Mouse (Mus musculus): ENCODE data around the gene Abl1.
"Not testable (repeated sequence)": the region's sequence is repeated elsewhere in the genome, so short reads cannot be mapped to it uniquely, and the experiment has no call there.

Abl1 gene

DNA sequence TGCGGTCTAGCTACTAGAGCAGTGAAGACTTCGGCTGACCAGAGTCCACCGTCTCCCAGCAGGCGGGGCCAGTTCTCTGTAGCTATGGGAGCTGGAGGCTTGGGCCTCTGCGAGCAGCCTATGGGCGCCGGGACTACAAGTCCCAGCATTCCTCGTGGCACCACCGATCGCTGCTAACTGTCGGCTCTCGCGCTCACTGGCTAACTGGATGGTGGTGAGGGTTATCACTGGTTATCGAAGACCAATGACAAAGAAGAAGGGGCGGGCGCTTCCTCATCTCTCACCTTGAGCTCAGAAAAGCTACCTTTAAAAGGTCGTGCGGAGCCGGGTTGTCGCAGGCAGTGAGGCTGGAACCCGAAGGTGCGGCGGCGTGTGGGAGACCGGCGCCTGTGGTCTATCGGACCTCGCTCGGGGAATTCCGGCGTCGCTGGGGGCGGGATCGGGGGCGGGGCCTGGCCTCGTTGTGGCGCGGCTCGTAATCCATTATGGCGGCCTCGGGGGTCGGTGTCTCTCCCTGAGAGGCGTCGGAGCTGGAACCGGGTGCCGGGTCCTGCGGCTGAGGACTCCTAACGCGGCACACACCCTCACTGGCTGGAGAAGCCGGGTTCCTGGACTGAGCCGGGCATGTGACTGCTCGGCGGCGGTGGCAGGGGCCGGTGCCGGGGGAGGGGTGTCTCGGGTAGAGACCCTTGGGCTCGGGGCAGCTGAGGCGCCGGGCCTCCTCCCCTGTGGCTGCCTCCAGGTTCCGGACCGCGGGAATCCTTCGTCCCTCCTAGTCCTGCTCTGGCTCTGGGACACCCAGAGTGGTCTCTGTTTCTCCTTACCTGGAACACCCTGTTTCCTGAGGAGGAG is at the start of gene Abl1:
TSS of gene Abl1 (plus strand) at position 303 of the 852 bp plus-strand sequence.
- DNase-seq (ENCODE audit: low spot score in 2 of 2), result peak; percentile 96 to 98

DNA sequence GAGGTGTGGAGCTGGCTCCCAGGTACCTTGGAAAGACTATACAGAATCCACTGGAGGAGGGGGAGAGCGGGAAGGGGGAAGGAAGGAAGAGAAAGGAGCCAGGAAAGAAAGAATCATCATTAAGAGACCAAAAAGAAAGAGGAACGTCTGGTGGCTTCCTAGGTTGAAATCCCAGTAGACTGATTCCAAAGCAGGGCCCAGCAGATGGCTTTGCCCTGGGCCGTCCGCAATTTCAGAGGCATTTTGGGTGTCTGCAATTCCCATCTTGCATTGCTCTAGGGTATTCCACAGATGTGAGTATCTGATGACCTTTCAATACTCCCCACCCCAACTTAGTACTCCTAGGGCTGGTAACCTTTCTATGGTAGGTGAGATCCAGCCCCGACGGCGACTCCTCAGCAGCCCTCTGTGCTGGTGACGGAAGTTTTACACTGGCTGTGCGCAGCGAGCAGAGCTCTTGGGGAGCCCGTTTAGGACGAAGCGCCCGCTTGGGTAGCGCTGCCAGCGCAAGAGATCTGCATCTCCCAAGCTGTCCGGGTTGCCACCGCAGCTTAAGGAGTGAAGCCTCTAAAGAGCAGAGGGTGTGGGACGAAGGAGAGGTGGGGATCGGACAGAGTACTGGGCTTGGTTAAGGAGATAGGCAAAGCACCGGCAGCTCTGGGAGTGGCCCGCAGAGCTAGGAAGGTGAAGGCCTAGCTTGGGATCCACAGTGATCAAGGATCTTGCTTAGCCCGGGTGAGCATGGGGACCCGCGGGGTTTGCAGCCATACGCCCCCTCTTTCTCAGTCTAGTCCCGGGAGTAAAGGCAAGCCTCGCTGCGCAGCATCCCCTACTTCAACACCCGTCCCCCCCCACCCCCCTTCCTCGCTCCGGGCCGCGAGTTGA is 49.4 kb upstream of the Abl1 start:
- no peak for DNase-seq (ENCODE audit: low spot score in 2 of 2)

DNA sequence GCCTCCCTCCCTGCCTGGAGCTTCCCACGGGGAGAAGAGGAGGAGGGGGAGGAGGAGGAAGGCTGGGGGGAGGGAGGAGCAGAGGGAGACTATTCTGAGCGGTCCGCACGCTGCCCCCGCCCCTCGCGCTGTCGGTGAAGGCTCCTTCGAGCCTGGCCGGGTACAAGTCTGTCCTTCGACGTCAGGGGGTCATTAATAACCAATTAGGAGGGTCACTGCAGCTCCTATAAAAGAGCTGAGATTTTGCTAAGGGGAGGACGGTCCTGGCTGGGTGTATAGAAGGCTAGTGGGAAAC is 48.8 kb upstream of the Abl1 start:
- no peak for DNase-seq (ENCODE audit: low spot score in 2 of 2)

DNA sequence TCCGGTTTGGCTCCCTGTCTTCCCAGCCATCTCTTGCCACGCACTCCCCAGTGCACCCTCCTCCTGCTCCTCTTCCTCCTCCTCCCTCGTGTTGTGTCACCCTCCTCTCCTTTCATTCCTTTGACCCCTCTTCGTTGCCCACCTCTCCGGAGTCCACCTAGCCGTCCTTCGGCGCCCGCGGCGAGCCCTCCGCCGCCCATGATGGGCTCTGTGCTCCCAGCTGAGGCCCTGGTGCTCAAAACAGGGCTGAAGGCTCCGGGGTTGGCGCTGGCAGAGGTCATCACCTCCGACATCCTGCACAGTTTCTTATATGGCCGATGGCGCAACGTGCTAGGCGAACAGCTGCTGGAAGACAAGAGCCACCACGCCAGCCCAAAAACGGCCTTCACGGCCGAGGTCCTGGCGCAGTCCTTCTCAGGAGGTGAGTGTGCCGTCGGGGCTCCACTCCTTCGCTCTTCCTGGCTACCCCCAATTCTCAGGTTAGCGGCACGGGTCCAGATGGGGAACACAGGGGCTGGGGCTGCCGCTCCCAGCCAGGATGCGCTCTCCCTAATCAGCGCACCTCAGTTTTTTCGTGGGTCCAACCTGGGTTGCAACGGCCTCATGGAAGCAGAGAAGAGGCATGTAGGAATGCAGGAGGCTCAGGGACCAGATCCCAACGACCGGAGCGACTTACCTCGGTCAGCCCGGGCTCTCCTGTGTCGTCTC is 48.1 kb upstream of the Abl1 start, which contains the start of gene Prdm12:
TSS of gene Prdm12 (plus strand) at position 137 of the 708 bp plus-strand sequence.
- no peak for DNase-seq (ENCODE audit: low spot score in 2 of 2)

DNA sequence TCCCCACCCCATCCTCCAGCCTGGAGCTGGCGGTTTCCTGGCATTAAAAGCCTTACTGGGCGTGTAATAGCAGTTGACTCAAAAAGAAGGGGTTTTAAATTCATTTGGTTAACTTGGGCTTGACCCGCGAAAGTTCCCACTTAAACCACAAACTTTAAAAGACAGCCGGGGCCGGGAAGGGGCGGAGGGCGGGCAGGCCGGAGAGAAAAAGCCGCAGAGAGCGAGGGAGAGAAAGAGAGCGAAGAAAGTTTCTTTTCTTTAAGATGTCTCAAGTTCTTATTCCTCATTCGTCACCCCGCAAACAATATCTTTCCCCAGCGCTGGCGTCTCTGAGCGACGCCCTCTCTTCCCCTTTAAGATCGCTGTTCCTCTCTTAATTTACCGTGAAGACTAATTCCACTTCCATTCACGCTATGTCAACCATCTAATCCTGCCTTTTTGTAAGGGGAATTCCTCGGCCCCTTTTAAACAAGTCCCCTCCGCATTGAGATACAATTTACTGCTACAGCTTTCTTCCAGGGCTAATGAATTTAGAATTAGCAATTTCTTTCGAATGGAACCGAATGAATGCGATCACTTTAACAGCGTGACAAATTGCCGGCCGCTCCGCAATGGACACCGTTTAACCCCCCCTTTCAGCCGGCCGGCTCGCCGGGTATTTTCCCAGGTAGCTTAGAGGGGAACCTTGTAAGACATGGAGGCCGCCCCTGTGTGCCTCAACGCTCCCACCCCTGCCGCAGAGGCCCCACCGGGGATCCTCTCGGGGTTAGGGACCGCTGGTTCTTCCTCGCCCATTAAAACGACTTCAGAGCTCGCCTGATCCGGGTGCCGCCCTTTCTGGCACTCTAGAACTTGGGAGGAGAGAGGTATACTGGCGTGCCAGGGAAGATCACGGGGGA is 47.3 kb upstream of the Abl1 start:
- no peak for DNase-seq (ENCODE audit: low spot score in 2 of 2)

DNA sequence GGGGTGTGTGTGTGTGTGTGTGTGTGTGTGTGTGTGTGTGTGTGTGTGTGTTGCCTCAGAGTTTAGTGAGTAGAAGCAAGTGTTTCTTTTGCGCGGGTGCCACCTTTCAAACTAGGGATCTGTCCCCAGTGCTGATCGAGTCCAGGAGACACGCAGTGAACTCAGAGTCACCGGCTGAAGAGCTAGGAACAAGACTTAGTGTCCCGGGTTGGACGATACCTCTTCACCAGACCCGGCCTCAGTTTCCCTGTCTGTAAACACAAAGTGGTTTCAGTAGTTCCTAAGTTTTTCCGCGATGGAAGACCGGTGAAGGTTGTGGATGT is 46.7 kb upstream of the Abl1 start:
- no peak for DNase-seq (ENCODE audit: low spot score in 2 of 2)

DNA sequence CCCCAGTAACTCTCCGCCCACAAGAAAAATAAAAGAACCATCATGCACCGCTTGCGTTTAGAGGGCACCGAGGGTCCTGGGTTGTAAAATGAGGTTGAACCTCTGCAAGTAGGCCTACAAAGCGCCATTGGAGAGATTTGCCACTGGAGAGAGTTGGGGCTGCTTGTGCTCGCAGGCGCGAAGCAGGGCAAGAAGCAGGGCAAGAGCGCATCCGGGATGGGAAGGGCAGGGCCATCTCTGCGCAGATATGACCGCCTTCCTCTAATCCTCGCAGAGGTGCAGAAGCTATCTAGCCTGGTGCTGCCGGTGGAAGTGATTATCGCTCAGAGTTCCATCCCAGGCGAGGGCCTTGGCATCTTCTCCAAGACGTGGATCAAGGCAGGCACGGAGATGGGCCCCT is 46.2 kb upstream of the Abl1 start:
- DNase-seq (ENCODE audit: low spot score in 2 of 2), result no peak

DNA sequence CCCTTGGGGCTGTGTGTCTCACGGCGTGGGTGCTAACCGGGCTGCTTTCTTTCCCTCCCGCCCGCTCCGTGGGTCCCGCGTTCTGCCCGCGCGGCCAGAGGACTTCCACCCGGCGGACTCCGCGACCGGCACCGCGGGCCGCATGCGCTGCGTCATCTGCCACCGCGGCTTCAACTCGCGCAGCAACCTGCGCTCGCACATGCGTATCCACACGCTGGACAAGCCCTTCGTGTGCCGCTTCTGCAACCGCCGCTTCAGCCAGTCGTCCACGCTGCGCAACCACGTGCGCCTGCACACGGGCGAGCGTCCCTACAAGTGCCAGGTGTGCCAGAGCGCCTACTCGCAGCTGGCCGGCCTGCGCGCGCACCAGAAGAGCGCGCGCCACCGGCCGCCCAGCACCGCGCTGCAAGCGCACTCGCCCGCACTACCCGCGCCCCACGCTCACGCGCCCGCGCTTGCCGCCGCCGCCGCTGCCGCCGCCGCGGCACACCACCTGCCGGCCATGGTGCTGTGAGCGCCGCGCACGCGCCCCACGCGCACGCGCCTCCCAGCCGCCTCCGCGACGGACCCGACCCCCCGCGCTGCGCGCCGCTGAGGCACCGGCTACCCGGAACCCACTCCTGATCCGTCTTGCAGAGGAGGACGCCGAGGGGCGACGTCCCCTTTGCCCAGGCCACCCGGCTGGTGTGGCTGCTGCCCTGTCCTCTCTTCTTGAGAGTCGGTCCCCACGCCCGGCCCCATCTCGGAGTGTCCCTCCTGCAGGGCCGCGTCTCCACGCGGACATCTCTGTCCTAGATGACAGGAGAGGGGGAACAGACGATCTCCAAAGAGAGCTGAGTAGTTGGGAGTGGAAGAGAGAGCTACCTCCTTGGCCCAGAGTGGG is 34.0 kb upstream of the Abl1 start:
- DNase-seq (ENCODE audit: low spot score in 2 of 2), result peak; percentile 77 to 79

DNA sequence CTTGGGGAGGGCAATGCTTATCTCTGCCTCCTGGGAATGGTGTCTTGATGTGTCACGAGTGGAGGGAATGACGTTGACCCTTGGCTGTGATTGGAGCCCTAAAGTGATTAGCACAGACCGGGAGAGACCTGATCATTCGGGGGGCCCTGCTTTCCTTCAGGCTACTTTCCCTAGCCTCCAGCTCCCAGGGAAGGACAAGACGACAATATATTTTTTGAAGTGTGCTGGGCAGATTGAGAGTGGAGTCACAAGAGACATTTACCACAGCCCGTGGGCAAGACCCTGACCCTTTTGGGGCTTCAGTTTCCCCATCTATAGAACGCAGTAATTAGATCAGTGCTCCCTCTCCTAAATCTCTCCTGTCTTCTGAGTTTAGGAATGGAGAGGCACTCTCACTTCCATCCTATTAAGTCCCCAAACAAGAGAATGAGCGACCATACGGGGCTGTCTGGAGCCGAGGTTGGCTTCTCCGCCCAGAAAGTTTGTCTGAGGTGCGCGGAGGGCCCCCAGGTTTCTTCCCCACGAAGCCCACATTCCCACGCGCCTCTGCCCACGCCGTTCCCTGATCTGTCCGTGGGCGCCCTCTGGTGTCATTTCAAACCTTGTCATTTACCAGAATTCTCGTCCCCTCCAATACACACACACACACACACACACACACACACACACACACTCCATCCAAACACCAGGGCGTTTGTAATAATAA is 33.2 kb upstream of the Abl1 start:
- peak; percentile 32 to 41 for DNase-seq (ENCODE audit: low spot score in 2 of 2)

DNA sequence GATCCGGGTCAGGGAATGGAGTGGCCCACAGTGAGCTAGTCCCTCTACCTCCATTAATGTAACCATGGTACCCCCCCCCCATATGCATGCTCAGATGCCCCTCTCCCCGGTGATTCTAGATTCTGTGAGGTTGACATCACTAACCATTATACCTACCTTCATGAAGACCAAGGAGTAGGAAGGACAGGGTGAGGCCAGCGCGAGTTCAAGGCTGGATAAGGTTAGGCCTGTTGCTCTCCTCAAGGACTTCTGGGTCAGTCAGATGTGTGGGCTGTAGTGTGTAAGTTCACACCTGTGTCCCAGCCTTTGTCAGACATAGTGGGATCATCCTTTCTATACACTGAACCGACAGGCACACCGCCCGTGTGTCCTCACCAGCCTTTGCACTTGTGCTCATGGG is 31.8 kb upstream of the Abl1 start:
- no peak for DNase-seq (ENCODE audit: low spot score in 2 of 2)

DNA sequence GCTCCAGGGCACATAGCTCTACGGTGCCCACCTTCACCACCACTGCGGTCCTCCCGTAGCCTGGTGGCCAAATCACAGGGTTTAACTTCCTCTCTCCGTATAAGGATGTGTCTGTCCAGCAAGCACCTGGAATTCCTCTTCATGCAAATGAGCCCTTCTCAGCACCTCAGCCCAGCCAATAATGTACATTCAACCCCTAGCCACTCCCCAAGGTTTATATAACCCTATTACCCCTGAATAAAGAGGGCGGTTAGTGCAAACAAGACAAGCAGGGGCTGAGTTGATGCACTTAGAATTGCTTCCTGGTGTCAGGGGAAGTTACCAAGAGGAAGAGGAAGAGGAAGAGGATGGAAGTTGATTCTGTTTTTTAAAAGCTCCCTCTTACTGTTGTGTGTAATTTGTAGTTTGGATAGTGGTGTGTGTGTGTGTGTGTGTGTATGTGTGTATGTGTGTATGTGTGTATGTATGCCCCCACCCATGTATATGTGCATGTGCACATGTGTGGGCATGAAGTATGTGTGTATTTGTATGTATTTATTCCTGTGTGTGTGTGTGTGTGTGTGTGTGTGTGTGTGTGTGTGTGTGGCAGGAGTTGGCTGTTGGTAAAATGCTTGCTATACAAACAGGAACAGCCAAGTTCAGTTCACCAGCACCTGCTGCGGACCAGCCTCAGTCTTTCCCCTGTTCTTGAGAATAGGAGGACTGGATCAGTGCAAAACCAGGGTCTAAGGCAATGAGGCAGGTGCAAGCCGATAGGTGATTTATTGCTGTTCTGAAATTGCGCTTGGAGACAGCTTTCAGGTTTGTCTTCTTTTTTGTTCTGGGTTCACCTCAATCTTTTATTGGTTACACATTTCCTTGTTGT is 25.0 kb upstream of the Abl1 start:
- no peak for DNase-seq (ENCODE audit: low spot score in 2 of 2)

DNA sequence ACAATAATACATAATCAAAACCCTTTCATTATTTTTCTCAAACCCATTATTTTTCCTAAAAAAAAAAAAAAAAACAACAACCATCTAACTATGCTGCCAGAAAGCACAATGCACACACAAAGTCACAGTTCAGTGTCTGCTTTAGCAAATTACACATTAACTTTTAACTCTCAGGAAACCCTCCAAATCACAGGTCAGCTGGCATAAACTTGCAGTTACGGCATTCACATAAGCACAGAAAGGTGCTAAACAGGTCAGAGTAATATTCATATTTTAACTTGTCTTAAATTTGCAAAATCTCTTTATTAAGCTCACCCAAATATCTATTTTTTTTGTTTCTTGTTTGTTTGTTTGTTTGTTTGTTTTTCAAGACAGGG is 24.4 kb upstream of the Abl1 start:
- no peak for DNase-seq (ENCODE audit: low spot score in 2 of 2)

DNA sequence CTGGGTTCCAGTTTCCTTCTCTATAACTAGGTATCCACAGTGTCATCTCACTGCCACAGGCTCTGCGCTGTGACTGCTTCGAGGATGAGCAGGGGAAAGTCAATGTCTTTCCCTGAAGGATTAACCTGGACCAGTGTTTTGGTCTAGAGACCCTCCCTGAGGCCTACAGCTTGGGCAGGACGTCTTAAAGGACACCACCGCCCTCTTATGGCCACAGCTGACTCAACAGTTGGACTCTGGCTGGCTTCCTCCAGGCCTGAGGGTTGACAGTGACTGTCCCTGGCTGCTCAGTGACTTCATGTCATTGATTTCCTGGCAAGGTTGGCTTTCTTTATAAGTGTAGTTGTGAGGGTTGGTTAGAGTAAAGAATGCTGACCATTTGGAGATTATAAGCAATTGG is 20.8 kb upstream of the Abl1 start:
- DNase-seq (ENCODE audit: low spot score in 2 of 2), result no peak

DNA sequence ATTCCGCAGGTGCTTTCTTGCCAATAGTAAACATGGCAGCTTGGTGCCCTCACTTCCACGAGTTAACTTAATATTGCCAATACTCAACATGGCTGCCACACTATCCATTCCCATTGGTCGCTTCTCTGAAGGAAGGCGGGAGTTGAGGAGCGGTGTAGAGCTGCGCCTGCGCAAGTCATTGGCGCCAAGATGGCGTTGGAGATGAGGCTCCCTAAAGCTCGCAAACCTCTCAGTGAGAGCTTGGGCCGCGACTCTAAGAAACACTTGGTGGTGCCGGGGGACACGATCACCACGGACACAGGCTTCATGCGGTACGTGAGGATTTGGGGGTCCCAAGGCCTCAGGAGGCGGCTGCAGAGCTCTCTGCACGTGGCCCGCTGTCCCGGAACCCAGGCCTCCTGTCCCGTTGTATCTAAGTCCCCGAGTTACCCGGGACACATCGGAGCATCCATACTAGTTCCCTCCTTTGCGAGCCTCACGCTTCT is 17.6 kb upstream of the Abl1 start, which contains the start of gene Exosc2:
TSS of gene Exosc2 (plus strand) at position 165 of the 485 bp plus-strand sequence.
- DNase-seq (ENCODE audit: low spot score in 2 of 2), result peak; percentile 86 to 91

DNA sequence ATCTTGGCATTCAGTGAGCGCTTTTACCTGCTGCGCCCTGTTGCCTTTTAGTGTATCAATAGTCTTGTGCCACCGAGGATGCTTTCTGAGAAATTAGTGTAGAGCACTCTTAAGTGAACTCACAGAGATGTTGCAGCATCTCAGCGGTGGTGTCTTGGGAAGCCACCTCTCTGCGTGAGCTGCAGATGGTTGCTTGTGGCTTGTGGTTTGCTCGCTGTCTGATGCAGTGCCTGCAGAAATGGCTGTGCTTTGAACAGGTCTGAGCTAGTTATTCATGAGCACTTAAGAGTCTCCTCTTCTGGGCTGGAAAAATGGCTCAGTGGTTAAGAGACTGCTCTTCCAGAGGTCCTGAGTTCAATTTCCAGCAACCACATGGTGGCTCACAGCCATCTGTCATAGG is 9.5 kb upstream of the Abl1 start:
- DNase-seq (ENCODE audit: low spot score in 2 of 2), result no peak

DNA sequence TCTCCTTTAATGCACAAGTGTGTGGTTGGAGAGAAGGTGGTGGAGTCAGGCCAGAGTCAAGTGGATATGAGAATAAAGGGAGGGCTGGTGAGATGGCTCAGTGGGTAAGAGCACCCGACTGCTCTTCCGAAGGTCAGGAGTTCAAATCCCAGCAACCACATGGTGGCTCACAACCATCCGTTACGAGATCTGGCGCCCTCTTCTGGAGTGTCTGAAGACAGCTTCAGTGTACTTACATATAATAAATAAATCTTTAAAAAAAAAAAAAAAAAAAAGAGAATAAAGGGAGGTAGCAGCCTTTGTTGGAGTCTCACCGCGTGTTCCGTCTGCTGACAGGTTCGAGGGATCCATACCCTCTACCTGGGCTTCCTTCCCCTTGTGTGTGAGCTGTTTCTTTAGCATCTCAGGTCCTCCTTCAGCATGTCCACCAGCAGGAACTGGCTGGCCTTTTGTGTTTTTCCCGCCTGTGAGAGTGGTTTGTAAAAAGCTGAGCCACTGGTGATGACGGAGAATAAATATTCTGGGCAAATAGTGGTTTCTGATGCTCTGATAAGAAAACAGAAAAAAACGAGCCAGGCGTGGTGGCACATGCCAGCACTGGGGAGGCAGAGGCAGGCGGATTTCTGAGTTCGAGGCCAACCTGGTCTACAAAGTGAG is 7.0 kb upstream of the Abl1 start:
- not testable (repeated sequence) for DNase-seq (ENCODE audit: low spot score in 2 of 2)

DNA sequence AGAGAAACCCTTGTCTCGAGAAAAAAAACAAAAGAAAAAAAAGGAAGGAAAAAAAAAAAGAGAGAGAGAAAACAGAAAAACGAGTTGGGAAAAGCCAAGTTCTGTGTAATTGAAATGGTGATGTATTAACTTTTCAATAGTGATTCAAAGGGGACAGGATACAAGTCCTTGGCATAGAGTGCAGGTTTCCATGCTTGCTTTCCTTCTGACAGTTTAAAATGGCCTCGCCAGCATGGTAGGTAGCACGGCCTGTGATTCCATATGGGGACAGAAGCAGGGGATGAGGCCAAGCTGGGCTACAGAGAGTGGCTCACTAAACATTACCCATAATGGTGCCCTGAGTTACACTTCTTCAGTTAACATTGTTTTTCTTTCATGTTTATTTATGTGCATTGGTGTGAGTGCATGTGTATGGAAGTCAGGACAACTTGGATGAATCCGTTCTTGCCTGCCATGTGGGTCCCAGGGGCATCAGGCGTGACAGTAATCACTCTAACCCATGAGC is 6.4 kb upstream of the Abl1 start:
- DNase-seq (ENCODE audit: low spot score in 2 of 2), result no peak

DNA sequence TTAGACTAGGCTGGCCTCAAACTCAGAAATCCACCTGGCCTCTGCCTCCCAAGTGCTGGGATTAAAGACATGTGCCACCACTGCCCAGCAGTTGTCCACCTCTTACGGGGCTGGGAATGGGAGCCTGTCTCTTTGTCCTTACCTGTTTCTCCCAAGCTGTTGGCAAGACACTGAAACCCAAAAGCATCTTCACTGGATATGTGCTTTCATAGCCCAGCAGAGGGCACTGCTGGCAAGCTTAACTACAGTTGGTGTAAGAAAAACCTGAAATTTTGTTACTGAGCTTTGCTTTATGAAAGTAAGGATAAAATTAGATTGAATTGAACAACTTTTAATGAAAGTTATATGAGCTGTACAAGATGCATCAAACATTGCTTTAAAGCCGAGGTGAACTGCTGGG is 4.5 kb upstream of the Abl1 start:
- peak; percentile 23 to 26 for DNase-seq (ENCODE audit: low spot score in 2 of 2)
